Mouse (Mus musculus): ENCODE measurements around the gene Cntd1.

DNA sequence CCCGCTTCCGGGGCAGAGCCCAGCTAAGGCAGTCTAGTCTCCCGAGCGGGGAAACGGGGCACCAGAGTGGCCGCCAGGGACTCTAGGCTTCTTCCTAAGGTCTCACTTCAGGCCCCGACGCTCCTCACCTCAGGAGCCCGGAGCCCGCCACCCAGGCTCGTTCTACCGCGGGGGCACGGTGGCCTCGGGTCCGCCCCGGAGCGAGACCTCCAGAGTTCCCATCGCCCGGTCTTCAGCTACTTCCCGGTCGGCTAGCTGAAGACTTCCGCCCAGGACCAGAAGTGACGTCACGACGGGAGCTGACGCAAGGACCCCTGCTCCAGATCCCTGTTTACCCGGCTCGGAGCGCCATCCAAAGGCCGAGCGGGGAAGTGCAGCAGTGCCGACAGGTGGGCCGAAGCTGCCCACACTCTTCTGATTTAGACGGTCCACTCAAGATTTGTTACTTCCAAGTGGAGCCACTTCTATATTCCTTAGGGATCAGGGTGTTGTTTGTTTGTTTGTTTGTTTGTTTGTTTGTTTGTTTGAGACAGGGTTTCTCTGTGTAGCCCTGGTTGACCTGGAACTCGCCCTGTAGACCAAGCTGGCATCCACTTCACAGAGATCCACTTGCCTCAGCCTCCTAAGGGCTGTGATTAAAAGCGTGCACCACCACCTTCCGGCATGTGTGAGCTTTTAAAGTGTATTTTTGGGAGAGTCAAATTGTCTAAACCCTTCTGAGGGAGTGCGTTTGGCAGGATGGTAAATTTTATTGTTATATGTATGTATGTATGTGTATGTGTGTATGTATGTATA is 23.4 kb downstream of the Cntd1 start, which contains the start of gene Becn1:
- TF ChIP-seq CTCF (IDR thresholded peaks at IDR 0.05; ENCODE audit: control insufficient read depth, insufficient read depth, insufficient read length) (peak; percentile 96), CEBPB (IDR thresholded peaks at IDR 0.05; ENCODE audit: low read depth) (peak; percentile 78), USF1 (IDR thresholded peaks at IDR 0.05; ENCODE audit: low read depth) (no peak), MAX (IDR thresholded peaks at IDR 0.05) (peak; percentile 59), FOSL1 (IDR thresholded peaks at IDR 0.05; ENCODE audit: insufficient read depth, low read length, poor library complexity, severe bottlenecking) (no peak), MYOG (IDR thresholded peaks at IDR 0.05; ENCODE audit: control insufficient read depth, extremely low read depth, insufficient read length) (no peak)

Data from C2C12 (cell line).